Mouse (Mus musculus) cerebellum, adult 2 months (tissue): ENCODE measurements at regions not wholly inside any gene's neighbourhood (a gene's known extent, or its start where the extent isn't known, plus 50 kb on each side); places are given as distances from the start of the nearest gene placed in this dataset.

ENCODE experiments used
- DNase-seq, 2 experiments: peaks; one replicate each; pipeline ENCODE4 v3.0.0; 2021
- H3K27ac ChIP-seq: fragments of 200-500 bp; 2 replicates; pipeline ENCODE4 v1.5.1; 2012; ENCODE audit warnings: low read length, control low read depth, inconsistent platforms; ENCODE audit not compliant: insufficient read depth
- H3K27me3 ChIP-seq: fragments of 200-500 bp; 2 replicates; pipeline ENCODE4 v1.6.1; 2012; ENCODE audit warnings: inconsistent platforms, mild to moderate bottlenecking, low read length, moderate library complexity; ENCODE audit not compliant: control insufficient read depth, insufficient read depth
- H3K4me1 ChIP-seq: fragments of 200-500 bp; 2 replicates; pipeline ENCODE4 v1.6.1; 2011; ENCODE audit warnings: low read length; ENCODE audit not compliant: control insufficient read depth, insufficient read depth
- H3K4me3 ChIP-seq: fragments of 200-500 bp; replicated peaks from 2 replicates; pipeline ENCODE3; 2011; ENCODE audit warnings: mild to moderate bottlenecking, low read depth, low read length, control low read depth; ENCODE audit not compliant: insufficient read depth
- CTCF ChIP-seq: fragments of 200-500 bp; IDR thresholded peaks from 2 replicates; pipeline ENCODE4 v1.5.1; 2011; ENCODE audit warnings: low read depth, mild to moderate bottlenecking, control low read depth, low read length, moderate library complexity, borderline replicate concordance; ENCODE audit not compliant: insufficient read depth
- POLR2A ChIP-seq: fragments of 200-500 bp; IDR thresholded peaks from 2 replicates; pipeline ENCODE4 v1.6.1; 2011; ENCODE audit warnings: low read length, control low read depth, borderline replicate concordance; ENCODE audit not compliant: insufficient read depth
- WGBS: fragments of 180-500 bp; shearing (Covaris S2); methylation state at CpG from one replicate; pipeline ENCODE4 v1.1.7; 2018; 5-methylcytosine and 5-hydroxymethylcytosine counted together

DNA sequence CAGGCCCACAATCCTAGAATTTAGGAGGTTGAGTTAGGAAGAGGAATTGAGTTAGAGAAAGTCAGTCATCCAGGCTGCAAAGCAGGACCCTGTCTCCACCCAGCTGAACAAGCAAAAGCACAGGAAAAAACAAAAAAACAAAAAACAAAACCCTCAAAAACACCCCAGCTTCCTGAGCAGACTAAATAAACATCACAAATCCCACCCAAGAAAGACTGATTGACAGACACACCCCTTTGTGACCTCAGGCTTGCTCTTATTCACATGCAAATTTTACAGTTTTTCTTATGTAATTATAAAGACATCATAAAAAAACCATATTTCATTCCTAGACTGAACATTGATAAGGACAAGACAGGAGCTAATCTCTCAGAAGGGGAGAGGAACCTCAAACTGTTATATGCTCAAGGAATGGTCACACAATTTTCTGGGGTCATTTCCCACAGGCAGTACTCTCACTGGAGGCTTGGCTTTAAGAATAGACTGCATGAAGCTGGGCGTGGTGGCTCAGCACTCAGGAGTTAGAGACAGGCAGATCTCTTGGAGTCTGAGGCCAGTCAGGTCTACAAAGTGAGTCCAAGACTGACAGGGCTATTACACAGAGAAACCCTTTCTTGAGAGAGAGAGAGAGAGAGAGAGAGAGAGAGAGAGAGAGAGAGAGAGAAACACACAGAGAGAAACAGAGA is 73.8 kb upstream of the Marcks start:
- Histone ChIP-seq H3K4me3 (no peak overlapping the region), H3K27ac (no peak overlapping the region), H3K4me1 (no peaks in the 10 kb centered on the region), H3K27me3 (no peaks in the 10 kb centered on the region)
- 63% methylated on average over 1 of the region's 1 CpGs for WGBS
- TF ChIP-seq POLR2A = no peak
- TF ChIP-seq CTCF = no peak
- no peak for DNase-seq

GRCm38 (mm10) chr10:37211305-37211704 is 72.6 kb upstream of the Marcks start:
- no peak overlapping the region for H3K27ac ChIP-seq
- 84% methylated on average over 3 of the region's 3 CpGs for WGBS
- H3K4me3 ChIP-seq = no peak overlapping the region

DNA sequence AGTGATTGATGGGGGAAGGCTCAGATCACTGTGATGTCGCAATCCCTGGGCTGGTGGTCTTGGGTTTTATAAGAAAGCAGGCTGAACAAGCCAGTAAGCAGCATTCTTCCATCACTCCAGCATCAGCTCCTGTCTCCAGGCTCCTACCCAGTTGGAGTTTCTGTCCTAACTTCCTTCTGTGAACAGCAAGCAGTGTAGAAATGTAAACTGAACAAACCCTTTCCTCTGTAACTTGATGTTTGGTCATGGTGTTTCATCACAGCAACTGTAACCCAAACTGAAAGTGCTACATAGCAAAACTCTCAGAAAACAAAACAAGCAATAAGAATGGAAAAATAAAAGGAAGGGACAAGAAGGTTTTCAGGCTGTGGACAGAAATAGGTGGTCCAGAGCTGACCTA is 71.5 kb upstream of the Marcks start:
- H3K27ac ChIP-seq = no peak overlapping the region
- DNase-seq = no peak
- TF ChIP-seq POLR2A (no peak), CTCF (no peak)
- no peaks in the 10 kb centered on the region for H3K4me1 ChIP-seq
- 95% methylated on average over 1 of the region's 1 CpGs for WGBS
- H3K4me3 ChIP-seq = no peak overlapping the region
- H3K27me3 ChIP-seq = no peaks in the 10 kb centered on the region

More at GRCm38 (mm10) chr10:37211305-37211704, 72.6 kb upstream of the Marcks start:
- no peak for DNase-seq
- Histone ChIP-seq H3K27me3 (no peaks in the 10 kb centered on the region), H3K4me1 (no peaks in the 10 kb centered on the region)
- TF ChIP-seq POLR2A = no peak
- TF ChIP-seq CTCF = no peak

DNA sequence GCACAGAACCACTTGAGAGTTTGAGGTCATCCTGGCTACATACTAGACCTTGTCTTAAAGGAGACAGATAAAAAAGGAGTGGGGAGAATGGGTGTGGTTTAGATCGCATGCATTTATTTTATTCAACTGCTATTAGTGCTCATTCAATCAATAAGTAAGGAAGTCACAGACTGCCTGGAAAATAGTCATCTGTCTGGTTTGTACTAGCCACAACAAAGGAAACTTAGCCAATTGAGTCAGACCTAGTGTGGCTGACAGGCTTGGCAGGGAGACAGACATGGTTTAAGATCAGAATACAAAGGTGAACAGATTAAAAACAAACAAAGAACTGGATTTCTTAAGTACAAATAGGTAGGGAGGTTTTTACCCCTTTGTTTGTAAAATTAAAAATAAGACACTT is 68.3 kb upstream of the Marcks start:
- TF ChIP-seq CTCF = no peak
- no peak for TF ChIP-seq POLR2A
- H3K4me3 ChIP-seq = no peak overlapping the region
- H3K4me1 ChIP-seq = no peaks in the 10 kb centered on the region
- no peak for DNase-seq
- no peaks in the 10 kb centered on the region for H3K27me3 ChIP-seq
- H3K27ac ChIP-seq = no peak overlapping the region
- WGBS = 94% methylated on average over 1 of the region's 1 CpGs

DNA sequence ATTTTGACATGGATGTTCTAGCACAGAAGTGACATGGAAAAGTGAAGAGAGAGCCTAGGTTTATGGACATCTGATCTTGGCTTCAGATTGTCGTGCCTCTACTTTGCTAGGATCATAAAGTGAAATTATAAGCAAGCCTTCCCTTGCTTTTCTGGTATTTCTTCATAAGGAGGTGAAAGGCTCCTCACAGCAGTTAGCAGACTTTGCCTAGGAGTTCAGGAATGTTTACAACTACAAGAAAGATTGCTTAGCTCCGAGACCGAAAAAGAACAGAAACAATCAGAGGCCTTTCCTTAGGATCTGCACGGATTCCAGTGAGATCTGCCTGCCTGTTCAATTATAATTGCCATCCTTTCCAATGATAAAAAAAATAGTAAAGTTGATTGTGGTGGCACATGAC is 67.8 kb upstream of the Marcks start:
- TF ChIP-seq POLR2A (no peak), CTCF (no peak)
- no peak overlapping the region for H3K27ac ChIP-seq
- no peaks in the 10 kb centered on the region for H3K27me3 ChIP-seq
- 84% methylated on average over 4 of the region's 4 CpGs for WGBS
- no peak overlapping the region for H3K4me3 ChIP-seq
- DNase-seq = no peak
- no peaks in the 10 kb centered on the region for H3K4me1 ChIP-seq

GRCm38 (mm10) chr10:37203709-37204108 is 65.0 kb upstream of the Marcks start:
- 100% methylated on average over 1 of the region's 1 CpGs for WGBS
- no peak for DNase-seq
- Histone ChIP-seq H3K27ac (no peak overlapping the region), H3K4me3 (no peak overlapping the region), H3K4me1 (no peaks in the 10 kb centered on the region), H3K27me3 (no peaks in the 10 kb centered on the region)
- TF ChIP-seq CTCF (no peak), POLR2A (no peak)

- DNase-seq = no peak
- WGBS = 89% methylated on average over 13 of the region's 13 CpGs
- H3K4me1 ChIP-seq = no peaks in the 10 kb centered on the region
- TF ChIP-seq CTCF (no peak), POLR2A (no peak)
- no peak overlapping the region for H3K4me3 ChIP-seq
- H3K27ac ChIP-seq = no peak overlapping the region
- no peaks in the 10 kb centered on the region for H3K27me3 ChIP-seq
These were observed 56.2 kb upstream of the Marcks start for GRCm38 (mm10) chr10:37194798-37195453.

GRCm38 (mm10) chr10:37194131-37194797 is 55.5 kb upstream of the Marcks start:
- TF ChIP-seq CTCF (no peak), POLR2A (no peak)
- 43% methylated on average over 15 of the region's 15 CpGs for WGBS
- DNase-seq = peak; percentile 10
- no peaks in the 10 kb centered on the region for H3K4me1 ChIP-seq
- H3K27me3 ChIP-seq = no peaks in the 10 kb centered on the region
- H3K27ac ChIP-seq = no peak overlapping the region
- no peak overlapping the region for H3K4me3 ChIP-seq
